Comparison of ENCODE assay signal across 14 mouse cellular contexts in genomic region chr3:27272926-27273745, GRCm38 (mm10). TPM values are rescaled to one million over a fixed set of nuclear protein-coding genes. Genes with fewer than 3 reads are reported as not detected.
DNase-seq lines count a peak whose midpoint lies in the region; ATAC-seq and TF ChIP-seq lines count a peak whose summit lies in the region.
"Had no signal": no experiment of that assay in that cellular context is flagged by ENCODE, and none has a peak within 500 bp of the region (broad histone marks: within the 10 kb centered on the region; RNA-seq: fewer than 3 reads in every experiment).

No protein-coding gene starts in this region.

- peaks cover 32% of the 10 kb centered on the region for H3K4me1 ChIP-seq in kidney, embryonic 15.5 days
- H3K4me1 ChIP-seq in stomach, embryonic 15.5 days = peaks cover 7% of the 10 kb centered on the region; the same call in 1 of the 2 replicates

- no peak for TF ChIP-seq CTCF in gastrocnemius, adult 2 months (IDR thresholded peaks at IDR 0.05)

- no peaks in the 10 kb centered on the region for H3K27me3 ChIP-seq in kidney, embryonic 15.5 days
- H3K27me3 ChIP-seq in stomach, embryonic 15.5 days (replicated peaks) = no peaks in the 10 kb centered on the region
- H3K27me3 ChIP-seq: midbrain, embryonic 12.5 days had no signal

- no peak for DNase-seq in gastrocnemius, adult 2 months
- DNase-seq in gastrocnemius, postnatal 36 days = no peak
- DNase-seq in lung, postnatal 36 days = peak; percentile 25
- no peak for DNase-seq in lung, postnatal 25 days (ENCODE audit: low spot score)
- no peak for DNase-seq in adrenal gland, postnatal 10 days
- no peak for DNase-seq in adrenal gland, postnatal 36 days
- DNase-seq: cerebellum, adult 9-11 months; heart, postnatal 14 days had no signal

- no peaks in the 10 kb centered on the region for H3K9me3 ChIP-seq in kidney, embryonic 15.5 days (replicated peaks)
- no peaks in the 10 kb centered on the region for H3K9me3 ChIP-seq in stomach, embryonic 15.5 days
- H3K9me3 ChIP-seq: midbrain, embryonic 12.5 days had no signal

- peak overlapping the region; percentile 76 for H3K27ac ChIP-seq in gastrocnemius, adult 2 months
- H3K27ac ChIP-seq in kidney, embryonic 15.5 days = peak overlapping the region; percentile 87
- peak overlapping the region; percentile 36; the same call in 1 of the 2 replicates for H3K27ac ChIP-seq in stomach, embryonic 15.5 days
- H3K27ac ChIP-seq: liver, embryonic 14.5 days; midbrain, embryonic 12.5 days had no signal

- H3K4me2 ChIP-seq in kidney, embryonic 15.5 days = no peak overlapping the region; the same call in 1 of the 2 replicates
- H3K4me2 ChIP-seq in stomach, embryonic 15.5 days = no peak overlapping the region
- H3K4me2 ChIP-seq: midbrain, embryonic 12.5 days had no signal

- H3K4me3 ChIP-seq in gastrocnemius, adult 2 months = peak overlapping the region; percentile 23
- H3K4me3 ChIP-seq in kidney, embryonic 15.5 days (replicated peaks) = no peak overlapping the region
- no peak overlapping the region for H3K4me3 ChIP-seq in stomach, embryonic 15.5 days (replicated peaks)
- H3K4me3 ChIP-seq: erythroblast, embryonic 14.5 days; midbrain, embryonic 12.5 days had no signal

- peak; percentile 85 for ATAC-seq in kidney, embryonic 15.5 days (replicated peaks; ENCODE audit: low FRiP score)
- ATAC-seq in stomach, embryonic 15.5 days (ENCODE audit: insufficient read depth, low FRiP score, low read depth) = no peak

- no peaks in the 10 kb centered on the region for H3K36me3 ChIP-seq in kidney, embryonic 15.5 days
- H3K36me3 ChIP-seq in stomach, embryonic 15.5 days = no peaks in the 10 kb centered on the region
- H3K36me3 ChIP-seq: midbrain, embryonic 12.5 days had no signal

- no peak overlapping the region for H3K9ac ChIP-seq in kidney, embryonic 15.5 days
- H3K9ac ChIP-seq in stomach, embryonic 15.5 days = no peak overlapping the region
- H3K9ac ChIP-seq: liver, embryonic 14.5 days; midbrain, embryonic 12.5 days had no signal

- 10% methylated on average over 7 of the region's 7 CpGs for WGBS in kidney, embryonic 15.5 days
- 35% methylated on average over 7 of the region's 7 CpGs for WGBS in stomach, embryonic 15.5 days

- intact Hi-C loops in gastrocnemius, adult 2 months (cut with DNase I) = loop anchor here (5.0 kb wide), 1 partner anchor 64 kb away; no protein-coding TSS in a partner anchor
- intact Hi-C loops in gastrocnemius, postnatal 36 days (cut with DNase I) = no loop called here

RNA-seq across cellular contexts. Expression of gene Tnfsf10, which starts 43.7 kb away (rescaled TPM):
- total RNA-seq in gastrocnemius, adult 2 months (2021) = 10 to 100 TPM in 1 of 2 experiments, 1 to 10 TPM in 1; 3.7 to 15.2 TPM
- total RNA-seq in gastrocnemius, postnatal 36 days (2021) = 1 to 10 TPM; 4.7 to 4.8 TPM
- polyA plus RNA-seq in kidney, embryonic 15.5 days (2015; fragmentation: Nextera tagmentation; extraction: Ambion mirVana) = 0.44 and 0.45 TPM in 2 replicates
- polyA plus RNA-seq in stomach, embryonic 15.5 days (2015; fragmentation: Nextera tagmentation; extraction: Ambion mirVana) = 0.54 and 0.61 TPM in 2 replicates
- total RNA-seq in adrenal gland, postnatal 10 days (2021) = 10 to 100 TPM in 1 of 2 experiments, 1 to 10 TPM in 1; 8.0 to 15.0 TPM
- total RNA-seq in adrenal gland, postnatal 36 days (2021) = 10 to 100 TPM in 1 of 2 experiments, 1 to 10 TPM in 1; 8.3 to 11.6 TPM
- polyA plus RNA-seq: C2C12; erythroblast, embryonic 14.5 days; midbrain, embryonic 12.5 days had no signal

Comparison
In these comparisons a context has a peak if more than half of its experiments do, and no peak if none do; other contexts are left out.
1. H3K27ac ChIP-seq: peak in every context shown above with its lines; median percentile 87 in kidney, embryonic 15.5 days; 76 in gastrocnemius, adult 2 months; 36 in stomach, embryonic 15.5 days.